Comparison of ENCODE assay signal across 8 mouse cellular contexts in the genomic region with DNA sequence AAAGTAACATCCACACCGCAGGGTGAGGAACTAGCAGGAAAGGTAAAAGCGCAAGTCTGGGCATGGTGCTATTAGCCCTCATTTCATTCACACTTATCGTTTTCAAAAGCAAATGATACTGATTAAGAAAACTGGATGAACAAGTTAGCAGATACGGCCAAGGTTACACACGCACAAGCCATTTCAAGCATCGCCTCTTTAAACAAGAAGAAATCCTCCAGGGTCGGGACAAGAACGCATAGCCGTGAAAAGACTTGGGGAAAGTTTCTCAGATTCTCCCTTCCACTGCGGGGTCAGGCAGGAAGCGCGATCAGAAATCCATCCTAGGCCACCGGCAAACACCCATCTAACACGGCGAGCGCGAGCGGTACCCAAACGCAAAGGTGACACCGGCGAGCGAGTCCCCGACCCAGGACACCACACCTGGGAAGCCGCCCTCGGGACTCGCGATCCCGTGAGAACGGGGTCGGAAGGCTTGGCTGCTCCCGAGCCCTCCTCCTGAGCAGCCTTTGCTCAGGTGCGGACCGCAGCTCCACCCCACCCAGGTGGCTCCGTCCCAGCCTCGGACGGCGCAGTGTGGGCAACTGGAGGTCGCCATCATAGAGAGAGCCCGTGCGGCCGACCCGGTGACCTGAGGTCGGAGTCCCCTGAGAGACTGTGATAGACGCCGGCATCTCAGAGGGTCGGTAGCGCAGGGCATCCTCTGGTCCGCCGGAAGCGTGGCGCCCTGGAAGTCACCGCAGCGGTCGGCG. TPM values are rescaled to one million over a fixed set of nuclear protein-coding genes. Genes with fewer than 3 reads are reported as not detected.
DNase-seq lines count a peak whose midpoint lies in the region; ATAC-seq and TF ChIP-seq lines count a peak whose summit lies in the region.

No protein-coding gene starts in this region.

- TF ChIP-seq EP300 in ES-Bruce4 (IDR thresholded peaks at IDR 0.05; ENCODE audit: insufficient read depth, low read depth, low read length) = no peak

- intact Hi-C loops in heart, postnatal 14 days (cut with DNase I) = loop anchor here (2.0 to 10.0 kb wide), 2 partner anchors 62 to 880 kb away; a partner anchor contains a TSS

- no peak for TF ChIP-seq POLR2A in ES-Bruce4 (IDR thresholded peaks at IDR 0.05; ENCODE audit: insufficient read depth, low read length)
- no peak for TF ChIP-seq POLR2A in embryonic fibroblast, embryonic 13.5 days (IDR thresholded peaks at IDR 0.05; ENCODE audit: low read depth, low read length)

- H3K4me1 ChIP-seq in heart, embryonic 15.5 days (replicated peaks) = peaks cover 14% of the 10 kb centered on the region
- no peaks in the 10 kb centered on the region for H3K4me1 ChIP-seq in ES-Bruce4 (ENCODE audit: control insufficient read depth, insufficient read depth, low read length)
- H3K4me1 ChIP-seq in embryonic fibroblast, embryonic 13.5 days (ENCODE audit: control insufficient read depth, insufficient read depth, low read length) = no peaks in the 10 kb centered on the region; the same call in 1 of the 2 replicates
- peaks cover 17% of the 10 kb centered on the region for H3K4me1 ChIP-seq in limb, embryonic 12.5 days (replicated peaks)
- H3K4me1 ChIP-seq in neural tube, embryonic 13.5 days (replicated peaks) = peaks cover 23% of the 10 kb centered on the region

- no peak overlapping the region for H3K27ac ChIP-seq in heart, embryonic 15.5 days
- H3K27ac ChIP-seq in ES-Bruce4 (ENCODE audit: insufficient read depth, low read length) = no peak overlapping the region
- H3K27ac ChIP-seq in embryonic fibroblast, embryonic 13.5 days (ENCODE audit: insufficient read depth, low read length) = no peak overlapping the region
- no peak overlapping the region for H3K27ac ChIP-seq in limb, embryonic 12.5 days
- no peak overlapping the region for H3K27ac ChIP-seq in neural tube, embryonic 13.5 days (replicated peaks)

- ATAC-seq in heart, embryonic 15.5 days (replicated peaks; ENCODE audit: insufficient number of reproducible peaks, insufficient read depth, low FRiP score, low read depth) = no peak
- ATAC-seq in limb, embryonic 12.5 days (ENCODE audit: insufficient number of reproducible peaks, insufficient read depth, low FRiP score, low TSS enrichment, low read depth) = peak; percentile 79; the same call in 1 of the 2 replicates
- ATAC-seq in neural tube, embryonic 13.5 days (ENCODE audit: low read depth) = peak; percentile 89

- DNase-seq in heart, postnatal 14 days = no peak
- no peak for DNase-seq in thymus, postnatal 0 days (ENCODE audit: low spot score)
- DNase-seq in ovary, postnatal 14 days (ENCODE audit: low spot score) = no peak

- WGBS in heart, embryonic 15.5 days = 1% methylated on average over 55 of the region's 55 CpGs
- WGBS in limb, embryonic 12.5 days = under 1% methylated on average over 55 of the region's 55 CpGs
- 1% methylated on average over 55 of the region's 55 CpGs for WGBS in neural tube, embryonic 13.5 days

- TF ChIP-seq CTCF in ES-Bruce4 (IDR thresholded peaks at IDR 0.05; ENCODE audit: low read depth, low read length) = no peak
- TF ChIP-seq CTCF in embryonic fibroblast, embryonic 13.5 days (IDR thresholded peaks at IDR 0.05; ENCODE audit: borderline replicate concordance, insufficient read depth, low read length) = no peak

- H3K9me3 ChIP-seq in heart, embryonic 15.5 days (replicated peaks) = no peaks in the 10 kb centered on the region
- H3K9me3 ChIP-seq in ES-Bruce4 (replicated peaks; ENCODE audit: control insufficient read depth, insufficient read depth, low read length, poor library complexity, severe bottlenecking) = no peaks in the 10 kb centered on the region
- no peaks in the 10 kb centered on the region for H3K9me3 ChIP-seq in limb, embryonic 12.5 days
- H3K9me3 ChIP-seq in neural tube, embryonic 13.5 days = no peaks in the 10 kb centered on the region

- H3K36me3 ChIP-seq in heart, embryonic 15.5 days = peaks cover 11% of the 10 kb centered on the region
- peaks cover 34% of the 10 kb centered on the region for H3K36me3 ChIP-seq in ES-Bruce4 (ENCODE audit: control insufficient read depth, insufficient read depth, low read length, poor library complexity, severe bottlenecking)
- H3K36me3 ChIP-seq in limb, embryonic 12.5 days = peaks cover 26% of the 10 kb centered on the region
- peaks cover 20% of the 10 kb centered on the region for H3K36me3 ChIP-seq in neural tube, embryonic 13.5 days

- H3K4me2 ChIP-seq in heart, embryonic 15.5 days = peak overlapping the region; percentile 87
- peak overlapping the region; percentile 78 for H3K4me2 ChIP-seq in limb, embryonic 12.5 days
- peak overlapping the region; percentile 97 for H3K4me2 ChIP-seq in neural tube, embryonic 13.5 days

- peak overlapping the region; percentile 93 for H3K4me3 ChIP-seq in heart, embryonic 15.5 days
- peak overlapping the region; percentile 63 for H3K4me3 ChIP-seq in ES-Bruce4 (ENCODE audit: low read depth, low read length)
- H3K4me3 ChIP-seq in embryonic fibroblast, embryonic 13.5 days (ENCODE audit: insufficient read depth, low read length) = peak overlapping the region; percentile 86
- H3K4me3 ChIP-seq in limb, embryonic 12.5 days (replicated peaks) = peak overlapping the region; percentile 74
- H3K4me3 ChIP-seq in neural tube, embryonic 13.5 days = peak overlapping the region; percentile 91

- H3K27me3 ChIP-seq in heart, embryonic 15.5 days = no peaks in the 10 kb centered on the region
- H3K27me3 ChIP-seq in ES-Bruce4 (ENCODE audit: control insufficient read depth, insufficient read depth, low read length, poor library complexity, severe bottlenecking) = no peaks in the 10 kb centered on the region
- H3K27me3 ChIP-seq in limb, embryonic 12.5 days = no peaks in the 10 kb centered on the region
- no peaks in the 10 kb centered on the region for H3K27me3 ChIP-seq in neural tube, embryonic 13.5 days

- peak overlapping the region; percentile 72 for H3K9ac ChIP-seq in heart, embryonic 15.5 days
- peak overlapping the region; percentile 77 for H3K9ac ChIP-seq in ES-Bruce4 (ENCODE audit: low read depth, poor library complexity, severe bottlenecking)
- peak overlapping the region; percentile 69 for H3K9ac ChIP-seq in limb, embryonic 12.5 days (replicated peaks)
- H3K9ac ChIP-seq in neural tube, embryonic 13.5 days = peak overlapping the region; percentile 88

RNA-seq across cellular contexts. Expression of a gene that starts 0.5 kb away (rescaled TPM):
- polyA plus RNA-seq in heart, embryonic 15.5 days (2015; fragmentation: Nextera tagmentation; extraction: Ambion mirVana) = 15.1 and 15.4 TPM in 2 replicates
- 1 to 10 TPM; 4.0 to 4.8 TPM for total RNA-seq in heart, postnatal 14 days (2021)
- 51.7 and 58.3 TPM in 2 replicates for polyA plus RNA-seq in ES-Bruce4 (2011; ENCODE audit: insufficient read depth, insufficient read length, low read depth, missing spikeins)
- polyA plus RNA-seq in embryonic fibroblast, embryonic 13.5 days (2011; ENCODE audit: insufficient read length, low read depth, missing spikeins) = 17.9 and 19.5 TPM in 2 replicates
- 32.7 and 39.6 TPM in 2 replicates for polyA plus RNA-seq in limb, embryonic 12.5 days (2016; fragmentation: Nextera tagmentation; extraction: Ambion mirVana)
- polyA plus RNA-seq in neural tube, embryonic 13.5 days (2015; fragmentation: Nextera tagmentation; extraction: Ambion mirVana) = 35.4 and 39.5 TPM in 2 replicates
- polyA plus RNA-seq in thymus, postnatal 0 days (2015; fragmentation: Nextera tagmentation; extraction: Ambion mirVana) = 25.8 and 26.9 TPM in 2 replicates

RNA-seq across cellular contexts. Expression of a gene that starts 0.7 kb away (rescaled TPM):
- 101 and 109 TPM in 2 replicates for polyA plus RNA-seq in heart, embryonic 15.5 days (2015; fragmentation: Nextera tagmentation; extraction: Ambion mirVana)
- total RNA-seq in heart, postnatal 14 days (2021) = 10 to 100 TPM; 44.2 to 47.3 TPM
- polyA plus RNA-seq in ES-Bruce4 (2011; ENCODE audit: insufficient read depth, insufficient read length, low read depth, missing spikeins) = 55.7 and 60.6 TPM in 2 replicates
- 49.1 and 53.6 TPM in 2 replicates for polyA plus RNA-seq in embryonic fibroblast, embryonic 13.5 days (2011; ENCODE audit: insufficient read length, low read depth, missing spikeins)
- polyA plus RNA-seq in limb, embryonic 12.5 days (2016; fragmentation: Nextera tagmentation; extraction: Ambion mirVana) = 143 and 146 TPM in 2 replicates
- 248 and 258 TPM in 2 replicates for polyA plus RNA-seq in neural tube, embryonic 13.5 days (2015; fragmentation: Nextera tagmentation; extraction: Ambion mirVana)
- 200 TPM in 2 replicates for polyA plus RNA-seq in thymus, postnatal 0 days (2015; fragmentation: Nextera tagmentation; extraction: Ambion mirVana)
